Mouse (Mus musculus) hindbrain, embryonic 15.5 days (tissue): ENCODE measurements around the gene Grm3. TPM values are rescaled to one million over a fixed set of nuclear protein-coding genes. Genes with fewer than 3 reads are reported as not detected.
A peak's percentile ranks its signal among the peaks of the same experiment; 100 is the strongest.

Experiments
- ATAC-seq: fragments of 200-750 bp; cut with Nextera tagmentation; 2 replicates; pipeline ENCODE4 v1.8.0; 2017; ENCODE audit warnings: low read depth, moderate number of reproducible peaks, moderate TSS enrichment; ENCODE audit not compliant: low FRiP score
- H3K27ac ChIP-seq: fragments of 300-500 bp; sonication (generic); replicated peaks from 2 replicates; pipeline ENCODE4 v1.5.1; 2015; ENCODE audit warnings: mild to moderate bottlenecking, inconsistent platforms
- H3K27me3 ChIP-seq: fragments of 300-500 bp; sonication (generic); 2 replicates; pipeline ENCODE4 v1.6.1; 2015; ENCODE audit warnings: control low read depth, inconsistent platforms
- H3K36me3 ChIP-seq: fragments of 300-500 bp; sonication (generic); 2 replicates; pipeline ENCODE4 v1.6.1; 2015; ENCODE audit warnings: control low read depth, inconsistent platforms
- H3K4me1 ChIP-seq: fragments of 300-500 bp; sonication (generic); replicated peaks from 2 replicates; pipeline ENCODE4 v1.6.1; 2015; ENCODE audit warnings: control low read depth, inconsistent platforms
- H3K4me2 ChIP-seq: fragments of 300-500 bp; sonication (generic); 2 replicates; pipeline ENCODE4 v1.6.1; 2015; ENCODE audit warnings: moderate library complexity, mild to moderate bottlenecking, inconsistent platforms
- H3K4me3 ChIP-seq: fragments of 300-500 bp; sonication (generic); 2 replicates; pipeline ENCODE4 v1.5.1; 2015; ENCODE audit warnings: mild to moderate bottlenecking, inconsistent platforms
- H3K9ac ChIP-seq: fragments of 300-500 bp; sonication (generic); 2 replicates; pipeline ENCODE4 v1.6.1; 2015; ENCODE audit warnings: inconsistent platforms
- H3K9me3 ChIP-seq: fragments of 300-500 bp; sonication (generic); 2 replicates; pipeline ENCODE4 v1.6.1; 2016; ENCODE audit warnings: control low read depth, inconsistent platforms
- WGBS: fragments of 180-500 bp; shearing (Covaris S2); methylation state at CpG from one replicate; pipeline ENCODE4 v1.1.7; 2015; 5-methylcytosine and 5-hydroxymethylcytosine counted together
- polyA plus RNA-seq: library from polyadenylated mRNA; unstranded; fragments of >200 nt; fragmentation: Nextera tagmentation; extraction: Ambion mirVana; gene quantifications from 2 replicates; pipeline ENCODE4 v1.2.1, GENCODE M21; 2015

Gene Grm3
- polyA plus RNA-seq, 1 experiment from 2014 or later, result 68.2 TPM

DNA sequence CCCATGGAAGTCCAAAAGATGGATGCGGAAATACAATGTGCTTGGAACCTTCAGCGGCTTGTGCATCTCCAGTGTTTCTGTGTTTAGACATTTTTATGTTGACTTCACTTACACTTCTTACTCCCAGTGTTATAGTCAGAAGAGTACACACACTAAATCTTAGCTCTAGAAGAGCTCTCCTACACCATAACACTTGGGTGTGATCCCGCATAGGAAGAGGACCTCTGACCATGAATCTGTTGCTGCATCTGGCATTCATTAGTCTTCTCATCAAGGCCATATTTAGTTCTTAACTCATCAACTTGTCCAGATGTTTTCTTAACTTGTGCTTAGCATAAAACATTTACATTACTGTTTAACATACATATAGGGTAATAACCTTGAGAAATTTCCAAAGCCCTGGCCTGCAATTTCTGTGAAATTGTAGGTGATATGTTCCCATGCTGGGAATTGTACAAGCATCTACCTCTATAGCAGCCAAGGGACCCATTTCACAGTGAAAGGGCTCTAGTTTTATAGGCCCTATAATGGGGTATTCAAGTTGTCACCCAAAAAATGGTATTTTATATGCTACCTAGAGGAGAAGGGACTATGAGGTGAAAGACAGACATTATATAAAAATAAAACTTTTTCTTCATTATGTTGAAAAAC lies 103.4 kb downstream of the Grm3 start:
- H3K4me3 ChIP-seq, result no peak overlapping the region
- no peak overlapping the region for H3K9ac ChIP-seq
- no peaks in the 10 kb centered on the region for H3K27me3 ChIP-seq
- H3K4me2 ChIP-seq, result no peak overlapping the region
- H3K9me3 ChIP-seq, result no peaks in the 10 kb centered on the region
- H3K36me3 ChIP-seq, result no peaks in the 10 kb centered on the region
- no peak overlapping the region for H3K27ac ChIP-seq
- 93% methylated on average over 3 of the region's 3 CpGs for WGBS
- peaks cover 9% of the 10 kb centered on the region; the same call in 1 of the 2 replicates for H3K4me1 ChIP-seq
- no peak for ATAC-seq

DNA sequence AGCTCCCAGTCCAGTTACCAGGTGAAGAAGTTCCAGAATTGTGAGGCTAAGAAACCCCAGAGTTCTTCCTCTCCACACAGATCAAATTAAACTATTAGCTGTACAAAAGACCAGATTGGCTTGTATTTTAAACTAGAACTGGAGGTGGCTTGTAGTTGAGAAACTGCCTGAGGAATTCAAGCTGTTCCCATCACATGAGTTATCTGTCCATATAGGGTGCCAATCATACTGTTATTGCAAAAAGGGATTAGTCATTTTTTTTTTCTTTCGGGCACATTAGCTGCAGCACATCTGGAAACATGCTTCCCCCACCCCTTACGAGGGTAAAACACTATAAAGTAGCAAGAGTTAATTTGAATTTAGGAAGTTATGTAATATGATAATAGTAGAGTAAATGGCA lies 145.9 kb downstream of the Grm3 start:
- 81% methylated on average over 2 of the region's 2 CpGs for WGBS

DNA sequence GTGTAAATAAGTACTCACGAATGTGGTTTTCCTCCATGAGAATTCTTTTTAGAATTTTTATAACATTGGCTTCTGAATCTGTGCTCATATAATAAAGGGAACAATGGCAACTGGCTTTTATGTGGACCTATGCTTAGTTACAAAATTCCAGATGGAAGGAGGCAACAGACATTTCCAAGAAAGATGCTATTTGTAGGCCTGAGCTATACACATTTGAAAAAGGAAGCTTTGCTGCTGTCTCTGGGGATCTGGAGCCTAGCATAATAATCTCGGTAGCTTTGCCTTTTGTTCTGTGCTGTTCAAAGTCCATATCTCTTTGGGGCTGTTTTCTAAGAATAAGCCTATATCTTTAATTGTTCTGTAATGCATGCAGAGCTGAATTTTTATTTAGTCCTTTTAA lies 146.4 kb downstream of the Grm3 start:
- 75% methylated on average over 2 of the region's 2 CpGs for WGBS

More for the DNA sequence above, 145.9 kb downstream of the Grm3 start:
- Histone ChIP-seq H3K4me2 (no peak overlapping the region), H3K4me3 (no peak overlapping the region), H3K27ac (no peak overlapping the region), H3K27me3 (no peaks in the 10 kb centered on the region), H3K4me1 (no peaks in the 10 kb centered on the region), H3K9me3 (no peaks in the 10 kb centered on the region), H3K9ac (no peak overlapping the region), H3K36me3 (no peaks in the 10 kb centered on the region)
- no peak for ATAC-seq

DNA sequence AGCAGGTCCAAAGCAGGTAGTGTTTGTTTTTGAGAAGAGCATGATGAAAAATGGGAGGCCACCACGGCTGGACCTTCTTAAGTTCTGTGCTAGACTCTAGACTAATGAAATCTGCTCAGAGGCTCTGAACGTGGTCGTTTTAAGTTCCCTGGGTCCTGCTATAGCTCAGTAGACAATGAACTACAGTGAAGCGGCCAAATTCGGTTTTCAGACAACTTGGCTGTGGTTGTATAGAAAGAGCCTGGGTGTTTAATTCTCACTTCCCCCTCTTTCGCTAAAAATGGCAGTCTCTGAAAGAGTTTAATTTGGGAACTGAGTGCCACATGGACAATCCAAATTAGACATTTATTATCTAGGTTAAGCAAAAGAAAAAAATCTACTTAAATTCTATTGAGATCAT lies 154.0 kb downstream of the Grm3 start:
- no peaks in the 10 kb centered on the region for H3K27me3 ChIP-seq
- 77% methylated on average over 6 of the region's 6 CpGs for WGBS
- no peak for ATAC-seq

More for the DNA sequence above, 146.4 kb downstream of the Grm3 start:
- H3K36me3 ChIP-seq, result no peaks in the 10 kb centered on the region
- H3K4me3 ChIP-seq, result no peak overlapping the region
- no peak overlapping the region for H3K27ac ChIP-seq
- H3K9ac ChIP-seq, result no peak overlapping the region
- no peak overlapping the region for H3K4me2 ChIP-seq
- H3K27me3 ChIP-seq, result no peaks in the 10 kb centered on the region
- no peak for ATAC-seq
- H3K4me1 ChIP-seq, result no peaks in the 10 kb centered on the region
- no peaks in the 10 kb centered on the region for H3K9me3 ChIP-seq

DNA sequence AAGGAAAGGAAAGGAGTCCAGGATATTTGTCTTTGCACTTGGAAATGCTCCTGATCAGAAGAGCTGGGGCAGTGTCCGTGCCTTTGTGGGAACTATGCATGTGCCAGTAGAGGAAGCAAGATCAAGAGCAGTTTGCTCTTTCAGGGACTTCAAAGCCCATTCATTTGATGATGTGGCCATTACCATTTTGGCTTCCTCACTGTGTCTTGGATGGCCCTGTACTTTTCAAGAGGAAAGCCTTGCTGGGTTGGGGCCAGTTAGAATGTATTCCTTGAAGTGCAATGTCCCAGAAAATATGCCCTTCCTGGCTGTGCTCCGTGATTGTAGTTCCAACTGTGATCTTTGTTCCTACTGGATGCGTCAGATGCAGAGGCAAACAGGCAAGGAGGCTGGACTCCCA lies 167.3 kb downstream of the Grm3 start:
- H3K27me3 ChIP-seq, result no peaks in the 10 kb centered on the region
- no peak overlapping the region for H3K9ac ChIP-seq
- no peak overlapping the region for H3K4me3 ChIP-seq
- H3K27ac ChIP-seq, result no peak overlapping the region
- H3K9me3 ChIP-seq, result no peaks in the 10 kb centered on the region
- no peaks in the 10 kb centered on the region for H3K4me1 ChIP-seq
- no peak overlapping the region for H3K4me2 ChIP-seq
- WGBS, result 34% methylated on average over 3 of the region's 3 CpGs
- H3K36me3 ChIP-seq, result no peaks in the 10 kb centered on the region
- ATAC-seq, result peak; percentile 80

More for the DNA sequence above, 154.0 kb downstream of the Grm3 start:
- H3K36me3 ChIP-seq, result peaks cover 13% of the 10 kb centered on the region
- no peak overlapping the region for H3K4me2 ChIP-seq
- H3K4me1 ChIP-seq, result no peaks in the 10 kb centered on the region
- no peak overlapping the region for H3K4me3 ChIP-seq
- no peak overlapping the region for H3K27ac ChIP-seq
- H3K9ac ChIP-seq, result no peak overlapping the region
- no peaks in the 10 kb centered on the region for H3K9me3 ChIP-seq

DNA sequence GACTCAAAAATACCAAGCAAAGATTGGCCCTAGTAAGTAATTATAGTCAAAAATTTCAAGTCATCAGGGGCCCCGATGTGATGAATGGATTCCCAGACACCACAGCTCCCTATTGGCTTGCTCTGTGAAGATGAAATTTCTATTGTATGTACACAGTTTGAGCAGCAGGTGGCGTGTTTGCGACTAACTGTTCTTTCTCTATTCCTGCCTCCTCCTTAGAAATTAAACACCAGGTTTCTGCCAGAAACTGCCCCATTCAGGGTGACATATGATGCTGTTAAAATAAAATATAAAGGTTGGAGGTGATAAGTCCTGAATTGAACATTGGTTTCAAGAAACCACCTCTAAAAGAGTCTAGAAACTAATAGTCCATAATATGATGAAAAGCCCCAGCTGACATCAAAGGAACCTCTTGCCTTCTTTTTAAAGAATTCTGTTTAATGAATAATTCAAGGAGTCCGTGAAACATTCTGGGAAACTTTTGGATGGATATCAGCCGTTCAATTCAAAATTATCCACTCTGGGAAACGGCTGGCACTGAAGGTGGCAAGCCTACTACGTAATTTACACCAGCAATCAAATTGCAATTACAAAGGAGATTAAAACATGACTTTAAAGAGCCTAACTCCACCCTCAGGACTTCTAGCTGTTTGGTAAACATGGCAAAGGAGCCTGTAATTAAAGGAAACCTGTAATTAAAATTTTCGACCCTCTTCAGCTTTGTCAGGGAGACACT lies 184.0 kb downstream of the Grm3 start:
- Histone ChIP-seq H3K4me3 (no peak overlapping the region), H3K4me2 (no peak overlapping the region), H3K27ac (no peak overlapping the region), H3K9me3 (no peaks in the 10 kb centered on the region), H3K36me3 (no peaks in the 10 kb centered on the region), H3K27me3 (no peaks in the 10 kb centered on the region), H3K4me1 (0 out of 2 replicates have a peak, but pooled peaks cover 5% of the 10 kb centered on the region), H3K9ac (no peak overlapping the region)
- 23% methylated on average over 8 of the region's 8 CpGs for WGBS
- ATAC-seq, result no peak

DNA sequence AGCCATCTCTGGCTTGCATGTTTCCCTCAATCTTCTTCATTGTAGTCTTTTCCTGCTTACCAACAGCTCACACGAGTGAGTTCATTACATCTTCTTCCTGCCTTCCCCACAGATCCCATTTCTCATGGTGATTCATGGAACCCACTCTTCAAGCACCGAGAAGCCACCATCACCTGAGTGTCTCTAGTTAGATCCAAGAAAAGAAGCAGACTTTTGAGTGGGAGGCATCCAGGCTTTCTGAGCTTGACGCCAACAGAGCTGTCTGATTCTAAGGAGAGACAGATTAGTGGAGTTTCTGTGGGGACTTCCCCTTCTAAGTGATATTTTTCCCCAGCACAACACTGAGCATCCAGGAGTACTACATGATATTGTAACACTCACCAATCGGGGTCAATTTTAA lies 199.5 kb downstream of the Grm3 start:
- H3K4me3 ChIP-seq, result no peak overlapping the region
- ATAC-seq, result no peak
- no peak overlapping the region for H3K4me2 ChIP-seq
- no peaks in the 10 kb centered on the region for H3K36me3 ChIP-seq
- H3K9ac ChIP-seq, result no peak overlapping the region
- 92% methylated on average over 4 of the region's 4 CpGs for WGBS
- H3K27me3 ChIP-seq, result no peaks in the 10 kb centered on the region
- no peaks in the 10 kb centered on the region for H3K9me3 ChIP-seq
- no peak overlapping the region for H3K27ac ChIP-seq
- no peaks in the 10 kb centered on the region for H3K4me1 ChIP-seq

DNA sequence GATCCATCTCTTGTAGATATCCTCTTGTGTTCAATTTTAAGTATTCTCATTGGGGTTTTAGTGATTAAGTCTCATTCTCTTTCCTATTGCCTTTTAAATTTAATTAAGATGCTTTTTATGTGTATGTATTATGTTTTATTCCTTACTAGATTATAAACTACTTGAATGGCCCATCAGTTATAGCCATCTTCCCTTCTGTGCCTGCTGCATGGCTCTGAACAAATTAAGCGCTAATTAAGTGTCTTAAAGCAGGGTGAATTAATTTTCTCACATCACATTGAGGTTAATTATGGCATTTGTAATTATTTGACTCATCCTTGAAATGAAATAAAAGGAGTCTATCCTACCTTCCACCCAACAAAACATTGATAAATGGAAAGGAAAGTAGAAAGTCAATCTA lies 213.9 kb downstream of the Grm3 start:
- Histone ChIP-seq H3K4me3 (no peak overlapping the region), H3K9ac (no peak overlapping the region), H3K27me3 (no peaks in the 10 kb centered on the region), H3K36me3 (no peaks in the 10 kb centered on the region), H3K9me3 (peaks cover 8% of the 10 kb centered on the region; the same call in 1 of the 2 replicates), H3K4me1 (no peaks in the 10 kb centered on the region), H3K27ac (no peak overlapping the region), H3K4me2 (no peak overlapping the region)
- 80% methylated on average over 1 of the region's 1 CpGs for WGBS
- no peak for ATAC-seq

DNA sequence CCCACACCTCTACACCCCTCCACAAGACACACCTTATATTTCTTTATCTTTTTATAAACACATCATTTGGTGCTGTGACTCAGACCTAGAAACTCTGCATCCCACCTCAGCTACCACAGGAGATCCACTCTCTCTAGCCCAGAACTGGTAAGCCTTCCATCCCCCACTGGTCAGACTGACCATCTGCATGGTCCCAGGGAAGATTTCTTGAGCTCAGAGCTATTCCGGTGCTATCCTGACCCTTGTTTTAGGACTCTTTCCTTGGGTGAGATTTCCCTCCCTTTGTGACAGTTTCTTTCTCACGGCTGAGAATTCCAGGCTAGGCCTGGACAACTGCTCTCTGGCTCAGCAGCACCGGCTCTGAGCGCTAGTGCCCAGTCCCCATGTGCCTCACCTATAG lies 227.7 kb downstream of the Grm3 start:
- H3K27me3 ChIP-seq, result no peaks in the 10 kb centered on the region
- H3K27ac ChIP-seq, result no peak overlapping the region
- no peak overlapping the region for H3K4me2 ChIP-seq
- no peak overlapping the region for H3K4me3 ChIP-seq
- no peak for ATAC-seq
- H3K36me3 ChIP-seq, result no peaks in the 10 kb centered on the region; the same call in 1 of the 2 replicates
- H3K4me1 ChIP-seq, result 0 out of 2 replicates have a peak, but pooled peaks cover 3% of the 10 kb centered on the region
- H3K9me3 ChIP-seq, result no peaks in the 10 kb centered on the region
- H3K9ac ChIP-seq, result no peak overlapping the region
- WGBS, result 71% methylated on average over 4 of the region's 4 CpGs

DNA sequence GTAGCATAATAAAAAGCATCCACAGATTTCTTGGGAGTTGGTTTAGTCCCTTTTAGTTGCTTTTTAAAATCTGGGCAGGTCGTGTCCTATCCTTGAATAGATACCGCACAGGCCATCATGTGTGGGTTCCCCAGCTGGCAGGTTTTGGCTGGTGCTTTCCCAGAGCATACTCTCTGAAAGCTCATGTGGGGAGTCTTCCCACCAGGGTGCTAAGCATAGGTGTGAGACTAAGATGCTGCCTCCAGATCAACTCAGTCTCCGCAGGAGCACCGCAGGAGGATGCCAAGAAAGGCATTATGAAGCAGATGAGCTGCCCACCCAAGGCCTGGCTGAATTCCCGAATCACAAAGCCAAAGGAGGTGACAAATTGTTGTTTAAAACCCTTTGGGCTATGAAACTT lies 229.5 kb downstream of the Grm3 start:
- WGBS, result 37% methylated on average over 5 of the region's 5 CpGs
- Histone ChIP-seq H3K4me1 (0 out of 2 replicates have a peak, but pooled peaks cover 3% of the 10 kb centered on the region), H3K27ac (no peak overlapping the region), H3K36me3 (no peaks in the 10 kb centered on the region), H3K9ac (no peak overlapping the region), H3K9me3 (no peaks in the 10 kb centered on the region), H3K27me3 (no peaks in the 10 kb centered on the region), H3K4me2 (no peak overlapping the region), H3K4me3 (no peak overlapping the region)
- no peak for ATAC-seq

DNA sequence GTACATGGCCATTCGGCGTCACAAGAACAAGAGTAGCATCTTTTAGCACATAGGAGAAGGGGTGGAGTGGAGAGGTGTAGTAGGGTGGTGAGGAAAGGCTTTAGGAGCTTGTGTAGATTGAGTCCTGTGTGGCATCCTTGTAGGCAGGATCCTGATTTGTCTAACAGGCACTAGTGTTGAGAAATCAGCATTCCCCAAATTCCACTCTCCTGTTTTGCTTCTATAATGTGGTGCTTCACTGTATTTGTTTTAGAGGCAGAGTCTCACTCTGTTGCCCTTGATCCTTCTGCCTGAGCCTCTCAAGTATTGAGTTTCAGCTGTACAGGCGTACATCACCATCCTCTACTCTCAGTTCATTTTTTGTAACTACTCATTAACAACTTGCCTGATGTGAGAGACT lies 247.4 kb downstream of the Grm3 start:
- 88% methylated on average over 3 of the region's 3 CpGs for WGBS
- H3K9ac ChIP-seq, result no peak overlapping the region
- H3K27me3 ChIP-seq, result no peaks in the 10 kb centered on the region
- no peak overlapping the region for H3K27ac ChIP-seq
- H3K9me3 ChIP-seq, result no peaks in the 10 kb centered on the region
- no peak for ATAC-seq
- H3K4me1 ChIP-seq, result no peaks in the 10 kb centered on the region
- H3K4me2 ChIP-seq, result no peak overlapping the region
- no peak overlapping the region for H3K4me3 ChIP-seq
- H3K36me3 ChIP-seq, result no peaks in the 10 kb centered on the region

DNA sequence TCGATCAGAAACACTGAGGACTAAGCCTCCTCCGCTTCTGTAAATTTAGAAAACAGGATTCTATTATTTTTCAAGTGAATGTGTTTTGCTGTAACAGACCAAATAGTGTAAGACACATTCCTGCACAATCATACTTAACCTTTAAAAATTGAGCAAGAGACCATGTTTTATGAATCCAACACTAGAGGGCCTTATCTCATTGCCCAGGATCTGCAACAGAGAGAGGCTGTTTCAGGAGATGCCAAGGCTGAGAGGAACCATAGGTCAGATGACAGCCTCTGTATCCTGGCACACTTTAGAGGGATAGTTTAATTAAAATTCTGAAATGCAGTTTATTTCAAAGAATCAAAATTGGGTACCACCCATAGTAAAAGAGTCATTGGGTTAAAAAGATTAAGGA lies 271.7 kb downstream of the Grm3 start:
- Histone ChIP-seq H3K4me3 (no peak overlapping the region), H3K27ac (no peak overlapping the region), H3K4me2 (no peak overlapping the region), H3K9me3 (no peaks in the 10 kb centered on the region), H3K27me3 (no peaks in the 10 kb centered on the region), H3K9ac (no peak overlapping the region), H3K36me3 (no peaks in the 10 kb centered on the region), H3K4me1 (no peaks in the 10 kb centered on the region)
- ATAC-seq, result no peak
- WGBS, result 96% methylated on average over 2 of the region's 2 CpGs
